Mouse (Mus musculus) bone marrow, adult 2 months (tissue): Measurements from ENCODE around the gene Cfap43.

Source experiments
- CTCF ChIP-seq: fragments of 200-500 bp; IDR thresholded peaks from 2 replicates; pipeline ENCODE4 v1.5.1; 2011; ENCODE audit warnings: low read length, control low read depth; ENCODE audit not compliant: control insufficient read depth, insufficient read depth
- POLR2A ChIP-seq: fragments of 200-500 bp; IDR thresholded peaks from 2 replicates; pipeline ENCODE4 v1.6.1; 2011; ENCODE audit warnings: low read depth, mild to moderate bottlenecking, control low read depth, low read length, borderline replicate concordance; ENCODE audit not compliant: control insufficient read depth

GRCm38 (mm10) chr19:47854796-47855783, 64.0 kb downstream of the Cfap43 start, which contains the start of gene Gsto1:
- TF ChIP-seq CTCF: peak; percentile 1; the same call in 1 of the 2 replicates
- peak; percentile 61; the same call in 1 of the 2 replicates for TF ChIP-seq POLR2A
